Mouse (Mus musculus) monocyte, adult 5-6 weeks (primary cell): Measurements from ENCODE around the gene Clec16a. TPM values are rescaled to one million over a fixed set of nuclear protein-coding genes. Genes with fewer than 3 reads are reported as not detected.

Source experiments
- ATAC-seq: fragments of 153-309, 156-312 bp; replicated peaks from 2 replicates; pipeline ENCODE4 v1.8.0; 2017; ENCODE audit warnings: mild to moderate bottlenecking; ENCODE audit not compliant: low TSS enrichment, insufficient number of reproducible peaks, severe bottlenecking, poor library complexity, low FRiP score
- total RNA-seq: library from RNA; stranded (forward); fragments of 200-1000, 200-491, 200-594 nt; gene quantifications from 3 replicates; pipeline ENCODE4 v1.2.3, GENCODE M21; 2017

The Clec16a gene
- total RNA-seq, 1 experiment from 2014 or later = 14.0 TPM

GRCm38 (mm10) chr16:10693424-10693823 lies 148.3 kb downstream of the Clec16a start:
- ATAC-seq = no peak

- ATAC-seq = no peak
These were observed 149.3 kb downstream of the Clec16a start for GRCm38 (mm10) chr16:10694414-10694851.

GRCm38 (mm10) chr16:10697861-10698659 lies 152.9 kb downstream of the Clec16a start:
- no peak for ATAC-seq

- ATAC-seq = no peak
These were observed 154.2 kb downstream of the Clec16a start for GRCm38 (mm10) chr16:10699316-10699715.

- no peak for ATAC-seq
These were observed 155.0 kb downstream of the Clec16a start for GRCm38 (mm10) chr16:10700160-10700559.

- ATAC-seq = no peak
These were observed 157.3 kb downstream of the Clec16a start for GRCm38 (mm10) chr16:10702399-10702798.

- no peak for ATAC-seq
These were observed 158.8 kb downstream of the Clec16a start for GRCm38 (mm10) chr16:10703932-10704331.

- no peak for ATAC-seq
These were observed 160.3 kb downstream of the Clec16a start for GRCm38 (mm10) chr16:10705396-10705795.

GRCm38 (mm10) chr16:10711524-10711923 lies 166.4 kb downstream of the Clec16a start:
- no peak for ATAC-seq

GRCm38 (mm10) chr16:10713041-10713440 lies 167.9 kb downstream of the Clec16a start:
- ATAC-seq = no peak

- no peak for ATAC-seq
These were observed 168.5 kb downstream of the Clec16a start for GRCm38 (mm10) chr16:10713441-10714239.

GRCm38 (mm10) chr16:10715211-10715610 lies 170.1 kb downstream of the Clec16a start:
- no peak for ATAC-seq

GRCm38 (mm10) chr16:10715632-10716031 lies 170.5 kb downstream of the Clec16a start:
- ATAC-seq = no peak

- ATAC-seq = no peak
These were observed 171.6 kb downstream of the Clec16a start for GRCm38 (mm10) chr16:10716696-10717095.

GRCm38 (mm10) chr16:10719971-10720370 lies 174.8 kb downstream of the Clec16a start:
- ATAC-seq = no peak

- ATAC-seq = no peak
These were observed 177.9 kb downstream of the Clec16a start for GRCm38 (mm10) chr16:10722882-10723544.

- no peak for ATAC-seq
These were observed 178.9 kb downstream of the Clec16a start for GRCm38 (mm10) chr16:10723816-10724647.

GRCm38 (mm10) chr16:10725156-10725555 lies 180.0 kb downstream of the Clec16a start:
- no peak for ATAC-seq
